Comparison of ENCODE assay signal across 23 mouse cellular contexts in the genomic region with DNA sequence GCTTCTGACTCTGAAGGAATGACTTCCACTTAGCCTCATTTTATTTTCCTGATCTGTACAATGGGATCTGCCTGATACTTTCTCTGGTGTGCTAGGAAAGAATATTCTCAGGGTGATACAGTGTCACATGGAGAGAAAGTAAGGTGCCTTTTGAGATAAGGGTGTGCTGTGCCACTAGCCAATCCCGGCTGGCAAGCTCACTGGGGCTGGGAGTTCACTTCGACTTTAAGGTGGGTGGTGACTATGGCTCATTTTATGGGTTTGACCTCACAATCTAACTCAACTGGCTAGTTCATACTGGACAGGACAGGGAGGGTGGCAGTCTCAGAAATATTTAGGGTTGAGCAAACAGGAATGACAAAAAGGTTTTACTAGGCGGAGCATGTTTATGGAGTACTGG. TPM values are rescaled to one million over a fixed set of nuclear protein-coding genes. Genes with fewer than 3 reads are reported as not detected.
DNase-seq lines count a peak whose midpoint lies in the region; ATAC-seq and TF ChIP-seq lines count a peak whose summit lies in the region.
"Had no signal": no experiment of that assay in that cellular context is flagged by ENCODE, and none has a peak within 500 bp of the region (broad histone marks: within the 10 kb centered on the region; RNA-seq: fewer than 3 reads in every experiment).

No protein-coding gene starts in this region.

- H3K36me3 ChIP-seq in liver, embryonic 15.5 days (replicated peaks): no peaks in the 10 kb centered on the region
- H3K36me3 ChIP-seq in midbrain, embryonic 14.5 days (ENCODE audit: control insufficient read depth, insufficient read depth, low read length): no peaks in the 10 kb centered on the region
- H3K36me3 ChIP-seq: hindbrain, embryonic 12.5 days; intestine, embryonic 15.5 days; limb, embryonic 15.5 days; midbrain, embryonic 15.5 days had no signal

- H3K4me1 ChIP-seq in liver, embryonic 15.5 days (replicated peaks): peaks cover 60% of the 10 kb centered on the region
- H3K4me1 ChIP-seq in midbrain, embryonic 14.5 days (ENCODE audit: control insufficient read depth, insufficient read depth, low read length): no peaks in the 10 kb centered on the region
- no peaks in the 10 kb centered on the region for H3K4me1 ChIP-seq in cerebellum, adult 2 months (ENCODE audit: control insufficient read depth, insufficient read depth, low read length)
- H3K4me1 ChIP-seq: midbrain, embryonic 15.5 days had no signal

- no peak overlapping the region for H3K9ac ChIP-seq in liver, embryonic 15.5 days
- no peak overlapping the region for H3K9ac ChIP-seq in midbrain, embryonic 14.5 days (replicated peaks; ENCODE audit: low read length)
- H3K9ac ChIP-seq: forebrain, postnatal 0 days; hindbrain, embryonic 12.5 days; intestine, embryonic 15.5 days; limb, embryonic 15.5 days; midbrain, embryonic 15.5 days had no signal

- WGBS in liver, embryonic 15.5 days (ENCODE audit: insufficient replicate concordance): 36% methylated on average over 3 of the region's 3 CpGs
- WGBS in midbrain, embryonic 14.5 days: 89% methylated on average over 3 of the region's 3 CpGs
- 84% methylated on average over 3 of the region's 3 CpGs for WGBS in cerebellum, adult 2 months

- no peaks in the 10 kb centered on the region for H3K27me3 ChIP-seq in liver, embryonic 15.5 days
- no peaks in the 10 kb centered on the region for H3K27me3 ChIP-seq in midbrain, embryonic 14.5 days (ENCODE audit: control insufficient read depth, insufficient read depth, low read length)
- H3K27me3 ChIP-seq in cerebellum, adult 2 months (ENCODE audit: control insufficient read depth, insufficient read depth, low read length): no peaks in the 10 kb centered on the region
- H3K27me3 ChIP-seq: hindbrain, embryonic 12.5 days; intestine, embryonic 15.5 days; limb, embryonic 15.5 days; midbrain, embryonic 15.5 days had no signal

- no peaks in the 10 kb centered on the region for H3K9me3 ChIP-seq in liver, embryonic 15.5 days (replicated peaks)
- no peaks in the 10 kb centered on the region for H3K9me3 ChIP-seq in midbrain, embryonic 14.5 days (ENCODE audit: control insufficient read depth, low read length)
- H3K9me3 ChIP-seq: hindbrain, embryonic 12.5 days; intestine, embryonic 15.5 days; limb, embryonic 15.5 days; midbrain, embryonic 15.5 days had no signal

- peak overlapping the region; percentile 46 for H3K4me2 ChIP-seq in liver, embryonic 15.5 days
- no peak overlapping the region for H3K4me2 ChIP-seq in midbrain, embryonic 14.5 days (ENCODE audit: low read length)
- H3K4me2 ChIP-seq: hindbrain, embryonic 12.5 days; intestine, embryonic 15.5 days; limb, embryonic 15.5 days; midbrain, embryonic 15.5 days had no signal

- TF ChIP-seq CTCF in cerebellum, adult 2 months (IDR thresholded peaks at IDR 0.05; ENCODE audit: borderline replicate concordance, insufficient read depth, low read depth, low read length): no peak

- peak; percentile 68 to 70 for DNase-seq in spleen, postnatal 4 days (ENCODE audit: low spot score in 2 of 2)
- no peak for DNase-seq in spleen, adult 12 weeks (ENCODE audit: low spot score)
- no peak for DNase-seq in midbrain, embryonic 14.5 days
- DNase-seq in cerebellum, adult 2 months: no peak
- DNase-seq in adrenal gland, adult (ENCODE audit: inconsistent age in 2 of 2, low spot score in 1 of 2): no peak
- DNase-seq in Muller cell, postnatal 12 days (ENCODE audit: inconsistent ontology term): no peak
- DNase-seq: cerebellum, adult 11-12 months; forebrain, postnatal 0 days; heart, adult 18-20 months; lung, postnatal 36 days; thymus, adult 2 months had no signal

- TF ChIP-seq POLR2A in cerebellum, adult 2 months (IDR thresholded peaks at IDR 0.05; ENCODE audit: borderline replicate concordance, insufficient read depth, low read length): no peak

- H3K4me3 ChIP-seq in liver, embryonic 15.5 days (replicated peaks): no peak overlapping the region
- no peak overlapping the region for H3K4me3 ChIP-seq in midbrain, embryonic 14.5 days (replicated peaks; ENCODE audit: low read depth, low read length)
- H3K4me3 ChIP-seq in cerebellum, adult 2 months (replicated peaks; ENCODE audit: insufficient read depth, low read depth, low read length): no peak overlapping the region
- H3K4me3 ChIP-seq: hindbrain, embryonic 12.5 days; intestine, embryonic 15.5 days; limb, embryonic 15.5 days; midbrain, embryonic 15.5 days had no signal

- peak; percentile 86 for ATAC-seq in erythroblast, adult 5-6 weeks (replicated peaks; ENCODE audit: low FRiP score, poor library complexity, severe bottlenecking)
- ATAC-seq in liver, embryonic 15.5 days (ENCODE audit: insufficient read depth): peak; percentile 93
- no peak for ATAC-seq in midbrain, embryonic 14.5 days (ENCODE audit: low FRiP score, low TSS enrichment)
- ATAC-seq: forebrain, postnatal 0 days; intestine, embryonic 15.5 days; midbrain, embryonic 15.5 days had no signal

- peak overlapping the region; percentile 92 for H3K27ac ChIP-seq in liver, embryonic 15.5 days (replicated peaks)
- H3K27ac ChIP-seq in midbrain, embryonic 14.5 days (replicated peaks; ENCODE audit: low read depth, low read length): no peak overlapping the region
- H3K27ac ChIP-seq in cerebellum, adult 2 months (ENCODE audit: insufficient read depth, low read length): no peak overlapping the region
- H3K27ac ChIP-seq: hindbrain, embryonic 12.5 days; intestine, embryonic 15.5 days; midbrain, embryonic 15.5 days had no signal

RNA-seq across cellular contexts. Expression of a gene that starts 11.3 kb away (rescaled TPM):
- 1.7 TPM in 1 of 2 replicates, not detected in the other for total RNA-seq in erythroblast, adult 5-6 weeks (2015; ENCODE audit: low replicate concordance)
- total RNA-seq in erythroblast, adult 5-6 weeks (2017; ENCODE audit: low replicate concordance): 0.09 and 0.14 TPM in 2 replicates
- 1.6 and 1.9 TPM in 2 replicates for polyA plus RNA-seq in liver, embryonic 15.5 days (2015; fragmentation: Nextera tagmentation; extraction: Ambion mirVana)
- 1.2 and 1.8 TPM in 2 replicates for polyA plus RNA-seq in midbrain, embryonic 14.5 days (2014; fragmentation: Nextera tagmentation; extraction: Ambion mirVana)
- 6.4 and 7.0 TPM in 2 replicates for polyA plus RNA-seq in cerebellum, adult 2 months (2012; rRNA removed)

RNA-seq across cellular contexts. Expression of a gene that starts 20.2 kb away (rescaled TPM):
- total RNA-seq in erythroblast, adult 5-6 weeks (2015; ENCODE audit: low replicate concordance): 363 and 447 TPM in 2 replicates
- total RNA-seq in erythroblast, adult 5-6 weeks (2017; ENCODE audit: low replicate concordance): 275 and 320 TPM in 2 replicates
- polyA plus RNA-seq in liver, embryonic 15.5 days (2015; fragmentation: Nextera tagmentation; extraction: Ambion mirVana): 223 and 320 TPM in 2 replicates
- 409 and 512 TPM in 2 replicates for polyA plus RNA-seq in midbrain, embryonic 14.5 days (2014; fragmentation: Nextera tagmentation; extraction: Ambion mirVana)
- 1,729 and 1,776 TPM in 2 replicates for polyA plus RNA-seq in cerebellum, adult 2 months (2012; rRNA removed)

RNA-seq across cellular contexts. Expression of a gene that starts 36.4 kb away (rescaled TPM):
- total RNA-seq in erythroblast, adult 5-6 weeks (2015; ENCODE audit: low replicate concordance): 2.5 and 4.6 TPM in 2 replicates
- total RNA-seq in erythroblast, adult 5-6 weeks (2017; ENCODE audit: low replicate concordance): 2.7 and 4.9 TPM in 2 replicates
- 3.4 and 3.5 TPM in 2 replicates for polyA plus RNA-seq in liver, embryonic 15.5 days (2015; fragmentation: Nextera tagmentation; extraction: Ambion mirVana)
- polyA plus RNA-seq in midbrain, embryonic 14.5 days (2014; fragmentation: Nextera tagmentation; extraction: Ambion mirVana): 32.0 and 37.5 TPM in 2 replicates
- 46.3 and 51.7 TPM in 2 replicates for polyA plus RNA-seq in cerebellum, adult 2 months (2012; rRNA removed)

RNA-seq across cellular contexts. Expression of a gene that starts 52.7 kb away (rescaled TPM):
- total RNA-seq in erythroblast, adult 5-6 weeks (2015; ENCODE audit: low replicate concordance): not detected in 2 replicates
- total RNA-seq in erythroblast, adult 5-6 weeks (2017; ENCODE audit: low replicate concordance): not detected in 2 replicates
- polyA plus RNA-seq in liver, embryonic 15.5 days (2015; fragmentation: Nextera tagmentation; extraction: Ambion mirVana): not detected in 2 replicates
- polyA plus RNA-seq in midbrain, embryonic 14.5 days (2014; fragmentation: Nextera tagmentation; extraction: Ambion mirVana): not detected in 2 replicates
- not detected in 2 replicates for polyA plus RNA-seq in cerebellum, adult 2 months (2012; rRNA removed)
- total RNA-seq: forebrain, postnatal 0 days; gastrocnemius, adult 8-10 months; heart, adult 18-20 months; layer of hippocampus, adult 18-20 months; left cerebral cortex, postnatal 10 days had no signal
- polyA plus RNA-seq: C2C12; cortical plate, adult 2 months; forebrain, postnatal 0 days; heart, postnatal 0 days; midbrain, embryonic 15.5 days had no signal

Comparison
In these comparisons a context has a peak if more than half of its experiments do, and no peak if none do; other contexts are left out.
1. DNase-seq: peak in spleen, postnatal 4 days (2 of 2); none in spleen, adult 12 weeks (single experiment), midbrain, embryonic 14.5 days (single experiment), cerebellum, adult 2 months (0 of 2), adrenal gland, adult (0 of 2) and Muller cell, postnatal 12 days (single experiment).